Mouse (Mus musculus) lung, embryonic 14.5 days (tissue): ENCODE measurements at regions not wholly inside any gene's neighbourhood (a gene's known extent, or its start where the extent isn't known, plus 50 kb on each side); places are given as distances from the start of the nearest gene placed in this dataset.

Source experiments
- ATAC-seq: fragments of 200-750 bp; cut with Nextera tagmentation; 2 replicates; pipeline ENCODE4 v1.8.0; 2017; ENCODE audit warnings: mild to moderate bottlenecking, moderate TSS enrichment, moderate library complexity; ENCODE audit not compliant: insufficient read depth
- DNase-seq: peaks from one replicate; pipeline ENCODE4 v3.0.0-alpha.2; 2015
- H3K27ac ChIP-seq: fragments of 300-500 bp; sonication (generic); 2 replicates; pipeline ENCODE4 v1.5.1; 2014; ENCODE audit warnings: low read depth, mild to moderate bottlenecking, moderate library complexity
- H3K27me3 ChIP-seq: fragments of 300-500 bp; sonication (generic); 2 replicates; pipeline ENCODE4 v1.6.1; 2014; ENCODE audit warnings: low read length, control low read depth; ENCODE audit not compliant: insufficient read depth
- H3K36me3 ChIP-seq: fragments of 300-500 bp; sonication (generic); 2 replicates; pipeline ENCODE4 v1.6.1; 2014; ENCODE audit warnings: control low read depth; ENCODE audit not compliant: insufficient read depth
- H3K4me1 ChIP-seq: fragments of 300-500 bp; sonication (generic); 2 replicates; pipeline ENCODE4 v1.6.1; 2014; ENCODE audit warnings: antibody characterized with exemption, control low read depth; ENCODE audit not compliant: insufficient read depth
- H3K4me2 ChIP-seq: fragments of 300-500 bp; sonication (generic); 2 replicates; pipeline ENCODE4 v1.6.1; 2014; ENCODE audit warnings: mild to moderate bottlenecking
- H3K4me3 ChIP-seq: fragments of 300-500 bp; sonication (generic); 2 replicates; pipeline ENCODE4 v1.5.1; 2014; ENCODE audit warnings: low read depth, low read length
- H3K9ac ChIP-seq: fragments of 300-500 bp; sonication (generic); 2 replicates; pipeline ENCODE4 v1.6.1; 2014
- H3K9me3 ChIP-seq: fragments of 300-500 bp; sonication (generic); 2 replicates; pipeline ENCODE4 v1.6.1; 2016; ENCODE audit warnings: low read depth, low read length, control low read depth
- CTCF ChIP-seq: IDR thresholded peaks from 2 replicates; pipeline ENCODE4 v1.5.1; 2016; ENCODE audit warnings: antibody characterized with exemption, low read depth
- WGBS: fragments of 180-500 bp; shearing (Covaris S2); extraction: QIAGEN DNeasy Blood & Tissue Kit; methylation state at CpG from one replicate; pipeline ENCODE4 v1.1.7; 2014; 5-methylcytosine and 5-hydroxymethylcytosine counted together

- no peak overlapping the region for H3K4me3 ChIP-seq
- DNase-seq, result no peak
- WGBS, result 83% methylated on average over 2 of the region's 2 CpGs
- no peak overlapping the region for H3K4me2 ChIP-seq
- no peak overlapping the region for H3K9ac ChIP-seq
- no peak for TF ChIP-seq CTCF
- peaks cover 6% of the 10 kb centered on the region; the same call in 1 of the 2 replicates for H3K4me1 ChIP-seq
- H3K27me3 ChIP-seq, result no peaks in the 10 kb centered on the region
- ATAC-seq, result no peak
- no peaks in the 10 kb centered on the region for H3K36me3 ChIP-seq
- no peaks in the 10 kb centered on the region for H3K9me3 ChIP-seq
- H3K27ac ChIP-seq, result no peak overlapping the region
Observed at GRCm38 (mm10) chr2:72615869-72616268, 139.9 kb downstream of the Cdca7 start.

GRCm38 (mm10) chr2:72616412-72616811 lies 140.5 kb downstream of the Cdca7 start:
- TF ChIP-seq CTCF, result no peak
- ATAC-seq, result no peak

GRCm38 (mm10) chr2:72619446-72619845 lies 143.5 kb downstream of the Cdca7 start:
- no peak overlapping the region for H3K27ac ChIP-seq
- TF ChIP-seq CTCF, result no peak
- H3K9me3 ChIP-seq, result no peaks in the 10 kb centered on the region
- peak; percentile 46 for DNase-seq
- no peaks in the 10 kb centered on the region for H3K36me3 ChIP-seq
- no peak overlapping the region for H3K4me3 ChIP-seq
- no peak overlapping the region for H3K9ac ChIP-seq
- no peak for ATAC-seq
- H3K4me1 ChIP-seq, result peaks cover under 1% of the 10 kb centered on the region; the same call in 1 of the 2 replicates
- H3K4me2 ChIP-seq, result no peak overlapping the region
- H3K27me3 ChIP-seq, result no peaks in the 10 kb centered on the region
- WGBS, result 40% methylated on average over 4 of the region's 4 CpGs

More at GRCm38 (mm10) chr2:72616412-72616811, 140.5 kb downstream of the Cdca7 start:
- Histone ChIP-seq H3K4me2 (no peak overlapping the region), H3K27me3 (no peaks in the 10 kb centered on the region), H3K27ac (no peak overlapping the region), H3K9ac (no peak overlapping the region), H3K4me1 (peaks cover 6% of the 10 kb centered on the region; the same call in 1 of the 2 replicates), H3K9me3 (no peaks in the 10 kb centered on the region), H3K36me3 (no peaks in the 10 kb centered on the region), H3K4me3 (no peak overlapping the region)
- DNase-seq, result no peak

GRCm38 (mm10) chr2:72620182-72620652 lies 144.3 kb downstream of the Cdca7 start:
- DNase-seq, result peak; percentile 53
- 6% methylated on average over 9 of the region's 9 CpGs for WGBS

GRCm38 (mm10) chr2:72627915-72628314 lies 152.0 kb downstream of the Cdca7 start:
- Histone ChIP-seq H3K4me1 (peaks cover 12% of the 10 kb centered on the region; the same call in 1 of the 2 replicates), H3K9me3 (no peaks in the 10 kb centered on the region), H3K36me3 (no peaks in the 10 kb centered on the region), H3K27me3 (no peaks in the 10 kb centered on the region), H3K9ac (no peak overlapping the region), H3K4me2 (no peak overlapping the region), H3K4me3 (no peak overlapping the region), H3K27ac (no peak overlapping the region)
- 31% methylated on average over 3 of the region's 3 CpGs for WGBS
- DNase-seq (peak; percentile 68), ATAC-seq (no peak)
- no peak for TF ChIP-seq CTCF

More at GRCm38 (mm10) chr2:72620182-72620652, 144.3 kb downstream of the Cdca7 start:
- no peaks in the 10 kb centered on the region for H3K4me1 ChIP-seq
- H3K4me3 ChIP-seq, result 0 out of 2 replicates have a peak overlapping the region, but pooled peaks have one; percentile 0
- no peaks in the 10 kb centered on the region for H3K36me3 ChIP-seq
- no peaks in the 10 kb centered on the region for H3K27me3 ChIP-seq
- H3K27ac ChIP-seq, result no peak overlapping the region
- no peaks in the 10 kb centered on the region for H3K9me3 ChIP-seq
- ATAC-seq, result no peak
- peak; percentile 34 for TF ChIP-seq CTCF
- no peak overlapping the region for H3K9ac ChIP-seq
- peak overlapping the region; percentile 44 for H3K4me2 ChIP-seq

- no peak overlapping the region for H3K9ac ChIP-seq
- H3K36me3 ChIP-seq, result no peaks in the 10 kb centered on the region
- TF ChIP-seq CTCF, result no peak
- H3K27ac ChIP-seq, result peak overlapping the region; percentile 51
- H3K4me2 ChIP-seq, result peak overlapping the region; percentile 41
- 25% methylated on average over 16 of the region's 16 CpGs for whole genome bisulfite sequencing
- no peaks in the 10 kb centered on the region for H3K27me3 ChIP-seq
- H3K4me3 ChIP-seq, result no peak overlapping the region
- DNase-seq (peak; percentile 88), ATAC-seq (peak; percentile 56; the same call in 1 of the 2 replicates)
- peaks cover 12% of the 10 kb centered on the region; the same call in 1 of the 2 replicates for H3K4me1 ChIP-seq
- no peaks in the 10 kb centered on the region; the same call in 1 of the 2 replicates for H3K9me3 ChIP-seq
Observed at GRCm38 (mm10) chr2:72628626-72629470, 152.9 kb downstream of the Cdca7 start.
